Mouse (Mus musculus) c-Kit-negative CD71-positive TER-119-positive erythroid progenitor cells, embryonic 14.5 days (primary cell): ENCODE results near the gene Timm17b.
"Not testable (repeated sequence)": the region's sequence is repeated elsewhere in the genome, so short reads cannot be mapped to it uniquely, and the experiment has no call there.

Experiments
- DNase-seq: peaks from one replicate; pipeline ENCODE4 v3.0.0-alpha.2; 2013; ENCODE audit warnings: low read depth, low spot score

Gene Timm17b

DNA sequence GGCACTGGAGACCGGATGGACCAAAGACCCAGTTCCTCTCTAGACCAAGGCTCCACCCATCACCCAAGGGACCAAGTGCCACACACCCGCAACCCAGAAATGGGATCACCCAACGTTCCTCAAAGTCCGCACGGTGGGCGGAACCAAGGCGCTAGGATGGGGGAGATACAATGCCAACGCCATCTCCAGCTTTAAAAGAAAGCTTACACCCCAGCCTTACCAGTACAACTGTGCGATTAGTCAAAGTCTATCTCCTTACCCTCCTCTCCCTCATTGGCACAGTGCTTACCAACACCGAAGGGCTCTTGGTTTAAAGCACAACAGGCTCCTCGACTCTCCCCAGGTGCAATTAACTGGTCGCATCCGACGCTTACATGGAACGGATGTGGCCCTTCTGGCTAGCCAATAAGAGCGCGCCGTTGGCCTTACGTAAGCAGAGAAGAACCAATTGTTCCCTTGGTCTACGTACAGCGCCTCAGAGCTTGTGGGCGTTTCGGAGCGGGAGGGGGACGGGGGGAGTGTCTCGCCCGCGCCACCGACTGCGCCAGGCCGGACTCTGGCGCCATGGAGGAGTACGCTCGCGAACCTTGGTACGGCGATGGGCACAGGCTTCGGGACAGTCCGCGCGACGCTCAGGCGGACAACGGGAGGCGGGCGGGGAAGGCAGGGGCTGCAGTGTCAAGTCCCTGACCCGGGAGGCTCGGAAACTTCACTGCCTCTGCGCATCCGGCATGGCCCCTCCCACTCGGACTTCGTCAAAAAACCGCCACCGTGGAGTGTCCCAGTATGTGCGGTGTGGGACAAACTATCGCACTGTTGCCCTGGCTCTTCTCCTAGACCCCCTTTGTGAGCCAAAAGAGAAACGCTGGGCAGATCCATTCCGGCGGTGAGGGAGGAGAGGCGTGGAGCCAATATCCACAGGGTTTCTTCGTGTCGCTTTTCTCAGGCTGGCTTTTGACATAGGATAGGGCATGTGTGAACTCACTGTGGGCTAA, at the start of gene Timm17b, which contains the start of gene Pqbp1:
Timm17b (plus strand) TSS at position 478 of the 995 bp plus-strand sequence.
Pqbp1 (minus strand) TSS at position 390 of the 995 bp plus-strand sequence.
- peak; percentile 82 for DNase-seq

DNA sequence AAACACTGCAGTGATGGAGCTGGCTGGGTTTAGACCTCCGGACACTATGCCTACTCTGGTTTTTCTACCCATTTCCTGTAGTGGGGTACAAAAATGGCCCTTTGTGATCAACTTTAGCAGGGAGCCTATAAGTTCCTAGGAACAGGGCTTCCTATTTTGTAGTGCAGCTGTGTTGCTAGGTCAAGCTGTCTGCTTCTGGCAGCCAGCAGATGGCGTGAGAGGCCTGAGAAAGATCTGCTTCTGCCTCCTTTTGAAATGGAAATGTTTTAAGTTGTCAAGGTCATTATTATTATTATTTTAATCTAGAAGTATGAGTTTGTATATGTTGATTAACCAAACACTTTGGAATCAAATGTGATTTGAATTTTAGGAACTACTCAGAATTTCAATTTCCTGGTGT, 44.6 kb upstream of the Timm17b start:
- DNase-seq: no peak

GRCm38 (mm10) chrX:7859191-7859753, 39.9 kb upstream of the Timm17b start:
- DNase-seq: no peak

- no peak for DNase-seq
Measured at GRCm38 (mm10) chrX:7863181-7863580, 36.0 kb upstream of the Timm17b start.

DNA sequence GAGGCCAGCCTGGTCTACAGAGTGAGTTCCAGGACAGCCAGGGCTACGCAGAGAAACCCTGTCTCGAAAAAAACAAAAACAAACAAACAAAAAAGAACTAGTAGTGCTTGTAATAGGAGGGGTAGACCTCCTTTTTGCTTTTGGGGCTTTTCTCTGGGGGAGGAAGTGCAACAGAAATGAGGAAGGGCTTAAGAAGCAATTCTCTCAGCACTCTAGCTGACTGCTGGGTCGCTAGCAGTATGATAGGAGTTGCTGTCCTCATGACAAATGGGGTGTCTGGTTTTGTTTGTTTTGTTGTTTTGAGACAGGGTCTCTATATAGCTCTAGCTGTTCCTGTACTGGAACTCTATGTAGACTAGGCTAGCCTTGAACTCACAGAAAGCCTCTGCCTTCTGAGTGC, 34.6 kb upstream of the Timm17b start:
- no peak for DNase-seq

GRCm38 (mm10) chrX:7865343-7865742, 33.8 kb upstream of the Timm17b start:
- DNase-seq: no peak

DNA sequence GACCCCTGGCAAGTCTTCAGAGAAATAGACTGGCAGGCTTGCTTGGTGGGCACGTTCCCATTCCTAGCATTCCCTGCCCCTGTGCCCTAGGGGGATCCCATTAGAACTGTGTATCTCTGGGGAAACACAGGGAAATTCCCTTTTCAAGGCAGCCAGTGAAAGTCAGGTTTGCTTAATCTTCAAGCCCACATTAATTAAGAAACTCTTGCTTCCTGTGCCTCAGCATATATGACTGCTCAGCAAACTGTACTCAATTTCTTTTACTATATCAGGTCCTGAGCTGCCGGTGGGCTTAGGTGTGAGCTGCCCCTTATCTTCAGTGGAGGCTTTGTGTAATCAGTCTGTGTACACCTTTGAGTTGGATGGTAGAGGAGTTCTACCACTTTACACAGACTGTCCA, 33.4 kb upstream of the Timm17b start:
- no peak for DNase-seq

DNA sequence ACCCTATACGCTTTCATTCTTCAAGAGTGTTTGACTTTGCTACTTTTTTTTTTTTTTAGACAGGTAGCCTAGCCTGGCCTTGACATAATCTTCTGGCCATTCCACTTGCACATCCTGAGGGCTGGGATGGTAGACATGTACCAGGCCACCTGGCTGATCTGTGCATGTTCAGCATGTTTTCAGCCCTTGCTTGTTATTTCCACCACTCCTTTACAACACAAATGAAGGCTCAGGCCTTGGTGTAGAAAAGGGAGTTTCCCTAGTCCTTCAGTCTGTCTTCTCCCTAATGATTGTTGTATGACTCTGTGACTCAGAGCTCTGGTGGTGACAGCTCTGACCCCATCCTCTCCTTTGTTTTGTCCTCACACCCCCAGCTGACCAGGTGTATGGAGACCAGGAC, 32.0 kb upstream of the Timm17b start:
- no peak for DNase-seq

DNA sequence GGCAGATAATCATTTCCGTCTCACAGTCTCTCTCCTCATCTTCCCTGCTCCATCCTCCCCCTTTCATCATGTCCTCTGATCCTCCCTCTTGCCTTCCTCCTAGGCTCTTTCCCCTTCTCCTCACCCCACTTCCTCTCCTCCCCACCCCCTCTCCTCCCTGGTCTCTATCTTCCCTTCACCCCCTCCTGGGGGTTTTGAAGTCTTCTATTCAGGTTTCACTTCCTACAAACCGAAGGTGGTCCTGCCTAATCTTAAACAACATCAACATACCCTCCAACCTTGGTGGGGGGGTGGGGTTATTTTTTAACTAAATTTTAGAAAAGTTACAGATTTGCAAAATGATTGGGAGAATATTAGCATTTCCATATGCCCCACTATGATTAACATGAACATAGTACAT, 30.7 kb upstream of the Timm17b start:
- DNase-seq: no peak

GRCm38 (mm10) chrX:7869826-7870225, 29.3 kb upstream of the Timm17b start:
- DNase-seq: no peak

- peak; percentile 54 for DNase-seq
Measured at GRCm38 (mm10) chrX:7878007-7878419, 21.1 kb upstream of the Timm17b start, which contains the start of gene Pim2. Gene Pim2 (plus strand): TSS chrX:7878262.

GRCm38 (mm10) chrX:7878495-7878894, 20.7 kb upstream of the Timm17b start:
- DNase-seq: no peak

- DNase-seq: no peak
Measured at GRCm38 (mm10) chrX:7879819-7880218, 19.3 kb upstream of the Timm17b start.

DNA sequence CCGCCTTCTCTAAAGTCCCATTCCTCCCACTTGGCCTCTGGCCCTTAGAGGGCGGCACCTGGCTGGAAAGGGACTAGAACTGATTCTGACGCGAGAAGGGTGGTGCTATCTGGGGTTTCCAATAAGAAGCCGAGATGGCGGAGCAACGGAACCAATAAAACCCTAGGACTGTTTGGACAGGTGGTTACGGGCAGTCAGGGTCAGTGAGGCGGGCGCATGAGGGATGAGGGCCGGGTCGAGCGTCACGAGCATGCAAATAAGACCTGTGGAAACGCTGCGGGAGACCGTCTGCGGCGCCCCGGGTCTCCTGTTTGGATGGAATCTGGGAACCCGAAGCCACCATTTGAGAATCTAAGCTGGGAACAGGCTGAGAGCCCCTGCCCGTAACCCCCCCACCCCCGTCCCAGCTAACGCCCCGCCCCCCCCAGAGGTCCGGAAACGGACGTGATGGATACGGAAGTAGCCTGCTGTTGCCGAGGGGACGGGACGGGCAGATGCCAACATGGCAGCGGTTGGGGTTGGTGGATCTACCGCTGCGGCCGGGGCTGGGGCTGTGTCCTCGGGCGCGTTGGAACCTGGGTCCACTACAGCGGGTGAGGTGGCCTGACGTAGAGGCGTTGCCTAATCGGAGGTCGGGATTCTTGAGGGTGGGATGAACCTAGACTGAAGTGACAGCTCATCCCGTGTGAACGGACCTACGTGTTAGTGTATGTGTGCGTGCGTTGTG, 15.2 kb upstream of the Timm17b start, which contains the start of gene Slc35a2:
Slc35a2 (plus strand) TSS at position 188 of the 727 bp plus-strand sequence.
- peak; percentile 52 for DNase-seq

DNA sequence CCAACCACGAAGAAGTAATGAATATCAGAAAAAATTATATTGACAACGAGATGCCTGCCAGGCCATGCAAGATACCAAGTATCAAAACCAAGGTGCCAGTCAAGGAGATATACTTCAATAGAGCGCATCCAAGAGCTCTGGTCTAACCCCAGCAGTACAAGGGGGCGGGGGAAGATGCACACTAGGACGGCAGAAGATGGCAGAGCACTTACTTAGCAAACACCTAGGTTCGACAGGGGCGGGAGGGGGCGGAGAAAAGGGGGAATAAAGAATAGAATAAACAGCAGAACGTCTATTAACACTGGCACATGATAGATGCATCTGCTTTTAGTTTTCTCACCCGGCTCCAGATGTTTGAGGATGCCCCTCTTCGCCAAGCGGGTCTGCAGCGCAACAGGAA, 946 bp upstream of the Timm17b start:
- no peak for DNase-seq

DNA sequence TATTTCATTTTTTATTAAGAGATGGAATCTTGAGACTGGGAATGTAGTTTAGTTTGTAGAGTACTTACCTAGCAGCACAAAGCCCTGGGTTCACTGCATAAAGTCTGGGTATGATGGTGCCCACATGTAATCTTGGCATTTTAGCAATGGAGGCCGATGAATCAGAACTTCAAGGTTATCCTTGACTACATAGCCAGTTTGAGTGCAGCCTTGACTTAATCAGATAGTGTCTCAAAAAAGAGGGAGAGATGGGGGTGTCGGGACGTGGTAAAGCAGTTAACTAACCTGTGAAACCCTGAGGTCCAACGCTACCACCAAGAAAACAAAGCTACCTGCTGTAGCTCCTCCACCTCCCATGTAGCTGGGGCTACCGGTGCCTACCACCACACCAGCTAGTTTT, 5.3 kb downstream of the Timm17b start:
- DNase-seq: no peak

DNA sequence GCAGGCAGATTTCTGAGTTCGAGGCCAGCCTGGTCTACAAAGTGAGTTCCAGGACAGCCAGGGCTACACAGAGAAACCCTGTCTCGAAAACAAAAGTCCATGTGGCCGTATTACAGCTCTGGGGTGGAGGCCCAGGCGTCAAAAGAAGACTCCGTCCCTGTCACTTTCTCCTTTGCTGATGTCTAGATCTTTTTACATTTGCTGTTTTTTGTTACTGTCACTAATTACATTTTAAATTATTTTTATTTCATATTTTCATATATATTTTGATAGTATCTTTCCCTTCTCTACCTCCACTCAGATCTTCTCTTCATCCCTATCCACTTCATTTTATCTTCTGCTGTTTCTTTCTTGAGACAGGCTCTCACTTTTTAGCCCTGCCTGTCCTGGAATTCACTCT, 8.6 kb downstream of the Timm17b start, which contains the start of gene Gm10491:
Gm10491 (minus strand) TSS at position 101 of the 400 bp plus-strand sequence.
- no peak for DNase-seq

DNA sequence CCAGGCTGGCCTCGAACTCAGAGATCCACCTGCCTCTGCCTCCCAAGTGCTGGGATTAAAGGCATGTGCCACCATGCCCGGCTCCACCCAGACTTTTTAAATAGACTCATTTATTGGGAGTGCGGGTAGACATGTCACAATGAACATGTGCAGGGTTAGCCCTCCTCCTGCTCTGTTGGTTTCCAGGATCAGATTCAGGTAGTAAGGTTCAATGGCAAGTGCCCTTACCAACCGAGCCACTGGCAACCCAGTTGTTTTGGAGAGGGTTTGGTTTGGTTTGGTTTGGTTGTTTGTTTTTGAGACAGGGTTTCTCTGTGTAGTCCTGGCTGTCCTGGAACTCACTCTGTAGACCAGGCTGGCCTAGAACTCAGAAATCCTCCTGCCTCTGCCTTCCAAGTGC, 10.1 kb downstream of the Timm17b start, which contains the start of gene Gm10490:
Gm10490 (plus strand) TSS at position 301 of the 400 bp plus-strand sequence.
- not testable (repeated sequence) for DNase-seq

DNA sequence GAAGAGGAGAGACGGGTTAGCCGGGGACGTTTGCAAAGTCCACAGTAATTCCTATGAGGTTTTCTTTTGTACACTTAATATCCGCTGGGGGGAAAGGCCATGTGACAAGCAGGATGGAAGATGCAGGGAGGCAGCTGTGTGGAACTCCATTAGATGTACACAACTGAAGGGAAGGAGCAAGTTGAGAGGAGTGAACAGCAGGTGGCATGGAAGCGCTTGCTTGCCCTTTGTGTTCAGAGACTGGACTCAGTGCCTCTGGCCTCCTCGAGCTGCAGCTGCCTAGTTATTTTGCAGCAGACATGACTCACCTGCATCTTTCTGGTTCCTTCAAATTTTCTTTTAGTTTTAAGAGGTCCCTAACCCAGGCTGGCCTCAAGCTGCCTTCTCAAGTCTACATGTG, 11.3 kb downstream of the Timm17b start:
- DNase-seq: no peak

- DNase-seq: not testable (repeated sequence)
Measured at GRCm38 (mm10) chrX:7915669-7916068, 16.5 kb downstream of the Timm17b start.

GRCm38 (mm10) chrX:7917960-7918359, 18.8 kb downstream of the Timm17b start:
- not testable (repeated sequence) for DNase-seq
